Mouse (Mus musculus): ENCODE results near the gene Muc20.

GRCm38 (mm10) chr16:32742712-32743111 is 54.5 kb downstream of the Muc20 start:
- TF ChIP-seq GATA1 (IDR thresholded peaks at IDR 0.05; ENCODE audit: borderline replicate concordance, low read length) (no peak), FLI1 (IDR thresholded peaks at IDR 0.05; ENCODE audit: low read length) (no peak)

All from megakaryocyte, embryonic 14.5 days (primary cell).